Mouse (Mus musculus) bone marrow macrophage, adult 2 months (primary cell): ENCODE data around the gene Cacna1a.

ENCODE experiments used
- CTCF ChIP-seq: IDR thresholded peaks from 2 replicates; pipeline ENCODE4 v1.5.1; 2012; ENCODE audit warnings: low read depth, mild to moderate bottlenecking, low read length, moderate library complexity
- POLR2A ChIP-seq: IDR thresholded peaks from 2 replicates; pipeline ENCODE4 v1.6.1; 2012; ENCODE audit warnings: mild to moderate bottlenecking, low read depth, low read length, borderline replicate concordance

DNA sequence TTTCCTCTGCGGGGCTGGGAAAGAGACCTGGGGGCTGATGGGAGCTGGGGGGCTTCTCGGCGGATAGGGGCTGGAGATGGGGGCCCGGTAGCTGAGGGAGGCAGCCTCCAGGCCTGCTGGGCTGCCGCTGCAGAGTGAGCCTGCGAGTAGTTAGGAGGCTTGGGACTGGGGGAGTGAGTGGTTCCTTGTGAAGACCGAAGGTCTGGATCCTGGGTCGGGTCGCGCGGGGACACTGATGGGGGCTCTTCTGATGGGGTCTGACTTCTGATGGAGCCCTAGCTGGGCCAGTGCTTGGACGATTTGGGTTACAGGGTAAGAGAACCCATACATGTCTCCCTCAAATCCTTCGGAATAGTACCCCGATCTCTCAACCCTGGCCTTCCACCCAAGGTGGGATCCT, 27.8 kb downstream of the Cacna1a start:
- no peak for TF ChIP-seq CTCF
- no peak for TF ChIP-seq POLR2A
